Mouse (Mus musculus) testis, postnatal 10 days (tissue): ENCODE data around the gene Galnt2.

Experiments used
- DNase-seq: peaks from one replicate; pipeline ENCODE4 v3.0.0; 2021; ENCODE audit warnings: low spot score

Galnt2 gene

GRCm38 (mm10) chr8:124375168-124375567 lies 144.0 kb downstream of the Galnt2 start:
- no peak for DNase-seq

DNA sequence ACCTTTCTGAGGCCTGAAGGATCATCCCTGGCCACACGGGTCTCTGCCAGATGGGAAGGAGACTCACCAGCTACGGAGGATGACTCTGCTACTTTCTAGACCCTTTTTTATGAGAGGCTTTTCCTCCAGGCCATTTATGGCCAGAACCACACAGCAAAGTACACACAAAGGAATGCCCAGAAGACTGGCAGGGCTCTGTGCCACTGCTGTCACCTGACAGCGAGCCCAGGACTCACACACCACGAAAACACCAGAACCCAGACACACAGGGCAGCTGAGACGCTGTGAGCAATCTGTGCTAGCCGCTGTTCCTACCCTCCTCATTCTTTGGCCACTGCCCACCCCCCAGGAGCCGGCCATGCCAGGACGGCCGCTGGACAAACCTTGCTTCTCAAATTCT lies 144.5 kb downstream of the Galnt2 start:
- no peak for DNase-seq

- DNase-seq: no peak
Measured at GRCm38 (mm10) chr8:124376406-124376805, 145.2 kb downstream of the Galnt2 start.

GRCm38 (mm10) chr8:124379289-124379688 lies 148.1 kb downstream of the Galnt2 start:
- no peak for DNase-seq

GRCm38 (mm10) chr8:124382235-124382634 lies 151.0 kb downstream of the Galnt2 start:
- DNase-seq: no peak

DNA sequence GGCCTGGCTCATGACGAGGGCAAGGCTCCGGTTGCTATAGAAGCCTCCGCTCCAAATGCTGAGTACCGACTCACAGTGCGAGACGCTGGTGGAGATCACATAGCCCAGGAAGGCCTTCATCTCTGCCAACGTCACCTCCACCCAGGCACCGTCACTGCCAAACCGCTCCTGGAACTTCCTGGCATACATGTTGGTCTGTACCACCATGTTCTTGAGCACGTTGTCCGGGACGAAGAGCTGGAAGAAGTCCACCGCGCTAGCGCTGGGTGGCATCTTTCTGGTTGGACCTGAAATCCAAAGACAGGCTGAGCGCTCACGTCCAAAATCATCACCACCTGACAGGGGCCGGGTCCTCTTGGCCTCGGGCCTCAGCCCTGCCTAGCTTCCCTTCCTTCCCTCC lies 153.1 kb downstream of the Galnt2 start:
- no peak for DNase-seq

DNA sequence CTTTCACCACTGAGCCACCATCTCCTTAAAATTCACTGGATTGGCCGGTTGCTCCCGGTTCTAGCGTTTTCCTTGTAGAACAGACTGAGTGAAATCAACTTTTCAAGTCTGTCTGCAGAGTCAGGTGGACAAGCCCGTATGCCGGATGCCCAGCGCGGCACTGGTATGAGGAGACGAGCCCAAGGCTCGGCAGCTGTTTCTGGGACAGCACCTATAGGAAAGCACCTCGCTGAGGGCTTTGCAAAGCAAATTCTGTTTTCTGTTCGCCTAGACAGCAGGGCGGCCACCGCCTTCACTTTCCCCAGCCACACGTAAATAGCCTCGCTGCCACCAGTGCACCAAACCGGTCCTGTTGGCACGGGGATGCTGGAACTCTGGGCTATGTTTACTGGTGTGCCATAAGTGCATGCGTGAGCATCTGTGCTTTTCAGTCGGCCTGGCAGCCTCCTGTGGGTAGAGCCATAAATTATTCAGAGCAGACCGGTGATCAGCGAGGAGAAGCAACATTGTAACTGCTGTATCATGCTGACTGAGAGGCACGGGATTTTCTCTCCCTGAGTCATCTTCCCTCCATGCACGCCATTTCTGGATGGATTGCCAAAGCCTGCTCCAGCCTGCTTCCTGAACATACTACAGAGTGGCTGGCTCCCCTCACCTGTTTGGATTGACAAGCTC lies 155.2 kb downstream of the Galnt2 start:
- no peak for DNase-seq

DNA sequence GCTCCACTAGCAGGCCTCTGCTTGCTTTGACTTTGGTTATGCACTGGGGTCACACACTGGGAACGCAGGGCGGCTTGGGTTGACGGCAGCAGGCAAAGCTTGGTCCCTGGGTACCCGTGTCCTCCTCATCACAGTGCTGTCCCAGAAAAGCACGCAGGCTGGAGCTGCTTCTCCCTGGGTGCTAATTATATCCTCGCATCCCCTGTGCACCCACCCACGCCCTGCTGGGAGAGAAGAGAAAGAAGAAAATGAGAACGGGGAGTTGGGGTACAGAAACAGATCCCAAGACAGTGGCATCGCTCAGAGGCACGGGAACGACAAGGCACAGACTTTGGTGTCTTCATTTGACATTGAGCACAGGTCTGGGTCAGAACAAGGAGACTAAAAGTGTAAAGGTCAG lies 158.3 kb downstream of the Galnt2 start:
- no peak for DNase-seq

GRCm38 (mm10) chr8:124391191-124391590 lies 160.0 kb downstream of the Galnt2 start:
- DNase-seq: no peak

GRCm38 (mm10) chr8:124392271-124393012 lies 161.3 kb downstream of the Galnt2 start:
- DNase-seq: no peak

DNA sequence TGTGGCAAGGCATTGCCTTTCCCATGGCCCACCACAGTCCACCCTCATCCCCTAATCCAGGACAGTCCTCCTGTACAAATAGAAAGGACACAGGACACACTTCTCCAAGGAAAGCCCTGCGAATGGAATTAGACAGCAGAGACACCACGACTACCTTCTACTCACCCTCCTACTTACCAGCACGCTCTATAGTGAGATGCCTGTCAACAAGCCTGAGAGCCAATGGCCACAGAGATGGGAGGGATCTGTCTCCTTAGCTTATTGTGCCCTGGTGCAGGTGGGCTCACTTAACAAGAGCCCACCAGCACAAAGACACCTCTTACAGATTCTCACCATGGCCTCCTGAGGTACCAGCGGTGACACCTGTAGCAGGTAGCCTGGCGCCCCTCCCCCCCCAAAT lies 161.8 kb downstream of the Galnt2 start:
- DNase-seq: no peak

DNA sequence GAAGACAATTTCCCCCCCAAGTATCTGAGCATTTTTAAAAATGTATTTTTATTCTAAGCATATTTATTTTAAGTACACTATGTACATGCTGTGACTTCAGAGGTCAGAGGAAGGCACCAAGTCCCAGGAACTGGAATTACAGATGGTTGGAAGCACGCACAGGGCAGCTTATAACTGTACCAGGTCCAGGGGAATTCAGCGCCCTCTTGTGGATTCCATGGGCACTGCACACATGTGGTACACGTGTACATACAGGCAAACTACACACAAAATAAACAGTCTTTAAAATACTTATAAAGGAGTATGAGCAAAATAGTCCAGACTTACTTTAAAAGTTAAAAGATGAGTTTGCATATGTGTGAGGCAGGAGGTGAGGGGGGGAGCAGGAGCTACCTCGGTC lies 162.7 kb downstream of the Galnt2 start:
- DNase-seq: no peak

GRCm38 (mm10) chr8:124394951-124395350 lies 163.8 kb downstream of the Galnt2 start:
- no peak for DNase-seq
